Mouse (Mus musculus) cerebellum, postnatal 10 days (tissue): ENCODE measurements around the gene Gtf2ird1.
"Not testable (repeated sequence)": the region's sequence is repeated elsewhere in the genome, so short reads cannot be mapped to it uniquely, and the experiment has no call there.

ENCODE experiments used
- DNase-seq, 2 experiments: peaks; one replicate each; pipeline ENCODE4 v3.0.0; 2021; ENCODE audit warnings: mixed read lengths in 2 of 2

Gtf2ird1 gene

GRCm38 (mm10) chr5:134341321-134341720 lies 115.2 kb downstream of the Gtf2ird1 start:
- DNase-seq = peak; percentile 48 to 61

- no peak for DNase-seq
Observed at GRCm38 (mm10) chr5:134340101-134340522, 116.4 kb downstream of the Gtf2ird1 start.

- DNase-seq = not testable (repeated sequence)
Observed at GRCm38 (mm10) chr5:134337012-134337411, 119.5 kb downstream of the Gtf2ird1 start.

GRCm38 (mm10) chr5:134332743-134333142 lies 123.8 kb downstream of the Gtf2ird1 start:
- DNase-seq = peak; percentile 65 to 66

GRCm38 (mm10) chr5:134330082-134330481 lies 126.4 kb downstream of the Gtf2ird1 start:
- DNase-seq = no peak

GRCm38 (mm10) chr5:134329311-134329710 lies 127.2 kb downstream of the Gtf2ird1 start:
- DNase-seq = no peak

GRCm38 (mm10) chr5:134328482-134329001 lies 128.0 kb downstream of the Gtf2ird1 start:
- no peak for DNase-seq

GRCm38 (mm10) chr5:134325856-134326566 lies 130.5 kb downstream of the Gtf2ird1 start:
- DNase-seq = no peak

GRCm38 (mm10) chr5:134323869-134324268 lies 132.6 kb downstream of the Gtf2ird1 start:
- DNase-seq = no peak

- DNase-seq = no peak
Observed at GRCm38 (mm10) chr5:134323311-134323710, 133.2 kb downstream of the Gtf2ird1 start.

GRCm38 (mm10) chr5:134322355-134322754 lies 134.2 kb downstream of the Gtf2ird1 start:
- DNase-seq = no peak

- no peak for DNase-seq
Observed at GRCm38 (mm10) chr5:134321699-134322098, 134.8 kb downstream of the Gtf2ird1 start.

GRCm38 (mm10) chr5:134318903-134319302 lies 137.6 kb downstream of the Gtf2ird1 start:
- DNase-seq = no peak

GRCm38 (mm10) chr5:134316721-134317120 lies 139.8 kb downstream of the Gtf2ird1 start:
- peak; percentile 59 to 64 for DNase-seq

GRCm38 (mm10) chr5:134315623-134316350 lies 140.7 kb downstream of the Gtf2ird1 start:
- peak; percentile 65 to 73 for DNase-seq

- peak; percentile 97 to 98 for DNase-seq
Observed at GRCm38 (mm10) chr5:134314688-134315622, 141.6 kb downstream of the Gtf2ird1 start, which contains the start of gene Gtf2i. TSS of gene Gtf2i (minus strand) at chr5:134314760.

GRCm38 (mm10) chr5:134314068-134314674 lies 142.3 kb downstream of the Gtf2ird1 start:
- peak; percentile 83 for DNase-seq

GRCm38 (mm10) chr5:134313451-134314067 lies 143.0 kb downstream of the Gtf2ird1 start:
- DNase-seq = peak; percentile 98 to 99

- DNase-seq = peak; percentile 41 to 46
Observed at GRCm38 (mm10) chr5:134312691-134313450, 143.6 kb downstream of the Gtf2ird1 start.

GRCm38 (mm10) chr5:134311894-134312411 lies 144.6 kb downstream of the Gtf2ird1 start:
- peak in 1 of 2 experiments; percentile 31 for DNase-seq
